Comparison of ENCODE assay signal across 20 mouse cellular contexts in genomic region chr8:88371522-88371921, GRCm38 (mm10). TPM values are rescaled to one million over a fixed set of nuclear protein-coding genes. Genes with fewer than 3 reads are reported as not detected.
DNase-seq lines count a peak whose midpoint lies in the region; ATAC-seq lines count a peak whose summit lies in the region.
"Had no signal": no experiment of that assay in that cellular context is flagged by ENCODE, and none has a peak within 500 bp of the region (broad histone marks: within the 10 kb centered on the region; RNA-seq: fewer than 3 reads in every experiment).

No protein-coding gene starts in this region.

- peak; percentile 59 for ATAC-seq in common myeloid progenitor, adult 5-6 weeks (replicated peaks; ENCODE audit: low read depth, poor library complexity, severe bottlenecking)
- ATAC-seq in megakaryocyte progenitor cell, adult 5-6 weeks (replicated peaks; ENCODE audit: poor library complexity): peak; percentile 57; the same call in 1 of the 2 replicates
- ATAC-seq: activated CD4-positive, CD25-positive, alpha-beta regulatory T cell, adult 4 months; CD4-positive, CD25-positive, alpha-beta regulatory T cell, adult 4 months; forebrain, embryonic 14.5 days; forebrain, embryonic 16.5 days; Patski had no signal

- peak; percentile 12 for DNase-seq in 416B (ENCODE audit: low read depth)
- DNase-seq in left cerebral cortex, adult 18-20 months (ENCODE audit: low spot score in 2 of 2): no peak
- no peak for DNase-seq in urinary bladder, postnatal 10 days (ENCODE audit: low spot score)
- DNase-seq in spleen, postnatal 14 days (ENCODE audit: low spot score in 2 of 2): no peak
- DNase-seq: adrenal gland, adult 8-10 months; adrenal gland, postnatal 14 days; adrenal gland, postnatal 36 days; B cell, adult 2 months; cerebellum, adult 11-12 months; cerebellum, adult 2 months; cerebellum, adult 9-10 months; cerebellum, postnatal 10 days; cerebellum, postnatal 25 days had no signal

RNA-seq across cellular contexts. Expression of gene Brd7, which starts 9.5 kb away (rescaled TPM):
- total RNA-seq in common myeloid progenitor, adult 5-6 weeks (2017): 69.6 and 88.8 TPM in 2 replicates
- 96.9 and 98.2 TPM in 2 replicates for total RNA-seq in megakaryocyte progenitor cell, adult 5-6 weeks (2015)
- 52.1 and 83.4 TPM in 2 replicates for total RNA-seq in megakaryocyte progenitor cell, adult 5-6 weeks (2017)
- total RNA-seq in left cerebral cortex, adult 18-20 months (2021): 10 to 100 TPM; 51.1 to 53.5 TPM
